Mouse (Mus musculus): ENCODE results near the gene Evpl. TPM values are rescaled to one million over a fixed set of nuclear protein-coding genes. Genes with fewer than 3 reads are reported as not detected.
A peak's percentile ranks its signal among the peaks of the same experiment; 100 is the strongest.

The Evpl gene
- polyA plus RNA-seq, 1 experiment from 2014 or later = 0.08 TPM

- peak overlapping the region; percentile 89 for H3K4me3 ChIP-seq (replicated peaks)
- no peaks in the 10 kb centered on the region for H3K9me3 ChIP-seq (replicated peaks)
- peaks cover 32% of the 10 kb centered on the region for H3K36me3 ChIP-seq (replicated peaks)
- ATAC-seq (ENCODE audit: insufficient read depth) = peak; percentile 51
- H3K27ac ChIP-seq (replicated peaks) = peak overlapping the region; percentile 73
- 0% methylated on average over 39 of the region's 39 CpGs for WGBS (ENCODE audit: insufficient replicate concordance)
- peaks cover 29% of the 10 kb centered on the region for H3K4me1 ChIP-seq (replicated peaks)
- no peaks in the 10 kb centered on the region for H3K27me3 ChIP-seq
- H3K9ac ChIP-seq = peak overlapping the region; percentile 84
- peak overlapping the region; percentile 92 for H3K4me2 ChIP-seq
Observed at GRCm38 (mm10) chr11:116273469-116274044, 35.7 kb upstream of the Evpl start.

GRCm38 (mm10) chr11:116272589-116273468, 35.0 kb upstream of the Evpl start:
- Histone ChIP-seq H3K27ac (replicated peaks) (peak overlapping the region; percentile 73), H3K9me3 (replicated peaks) (no peaks in the 10 kb centered on the region), H3K4me3 (replicated peaks) (peak overlapping the region; percentile 89), H3K4me2 (peak overlapping the region; percentile 92), H3K27me3 (no peaks in the 10 kb centered on the region), H3K36me3 (replicated peaks) (peaks cover 39% of the 10 kb centered on the region), H3K4me1 (replicated peaks) (peaks cover 29% of the 10 kb centered on the region), H3K9ac (peak overlapping the region; percentile 84)
- ATAC-seq (ENCODE audit: insufficient read depth) = no peak
- WGBS (ENCODE audit: insufficient replicate concordance) = 13% methylated on average over 12 of the region's 12 CpGs

- no peak overlapping the region for H3K27ac ChIP-seq (replicated peaks)
- ATAC-seq (ENCODE audit: insufficient read depth) = no peak
- WGBS (ENCODE audit: insufficient replicate concordance) = 80% methylated on average over 8 of the region's 8 CpGs
- H3K4me2 ChIP-seq = no peak overlapping the region
- peaks cover 71% of the 10 kb centered on the region for H3K36me3 ChIP-seq (replicated peaks)
- H3K4me3 ChIP-seq (replicated peaks) = no peak overlapping the region
- peaks cover 38% of the 10 kb centered on the region for H3K4me1 ChIP-seq (replicated peaks)
- no peaks in the 10 kb centered on the region for H3K27me3 ChIP-seq
- no peaks in the 10 kb centered on the region for H3K9me3 ChIP-seq (replicated peaks)
- no peak overlapping the region for H3K9ac ChIP-seq
Observed at GRCm38 (mm10) chr11:116269560-116269959, 31.7 kb upstream of the Evpl start.

GRCm38 (mm10) chr11:116268313-116268712, 30.4 kb upstream of the Evpl start:
- WGBS (ENCODE audit: insufficient replicate concordance) = 85% methylated on average over 6 of the region's 6 CpGs
- Histone ChIP-seq H3K27me3 (no peaks in the 10 kb centered on the region), H3K27ac (replicated peaks) (no peak overlapping the region), H3K36me3 (replicated peaks) (peaks cover 83% of the 10 kb centered on the region), H3K4me1 (replicated peaks) (peaks cover 33% of the 10 kb centered on the region), H3K9ac (no peak overlapping the region), H3K4me2 (no peak overlapping the region), H3K4me3 (replicated peaks) (no peak overlapping the region), H3K9me3 (replicated peaks) (no peaks in the 10 kb centered on the region)
- ATAC-seq (ENCODE audit: insufficient read depth) = no peak

GRCm38 (mm10) chr11:116267637-116268036, 29.8 kb upstream of the Evpl start:
- peaks cover 90% of the 10 kb centered on the region for H3K36me3 ChIP-seq (replicated peaks)

GRCm38 (mm10) chr11:116265850-116266249, 28.0 kb upstream of the Evpl start:
- H3K4me1 ChIP-seq (replicated peaks) = peaks cover 15% of the 10 kb centered on the region

More at GRCm38 (mm10) chr11:116267637-116268036, 29.8 kb upstream of the Evpl start:
- H3K4me1 ChIP-seq (replicated peaks) = peaks cover 28% of the 10 kb centered on the region
- 80% methylated on average over 8 of the region's 8 CpGs for WGBS (ENCODE audit: insufficient replicate concordance)
- H3K4me2 ChIP-seq = no peak overlapping the region
- no peak overlapping the region for H3K4me3 ChIP-seq (replicated peaks)
- ATAC-seq (ENCODE audit: insufficient read depth) = no peak
- no peaks in the 10 kb centered on the region for H3K27me3 ChIP-seq
- H3K9ac ChIP-seq = no peak overlapping the region
- no peaks in the 10 kb centered on the region for H3K9me3 ChIP-seq (replicated peaks)
- no peak overlapping the region for H3K27ac ChIP-seq (replicated peaks)

GRCm38 (mm10) chr11:116265352-116265751, 27.5 kb upstream of the Evpl start:
- Histone ChIP-seq H3K36me3 (replicated peaks) (peaks cover 98% of the 10 kb centered on the region), H3K9ac (no peak overlapping the region), H3K27me3 (no peaks in the 10 kb centered on the region), H3K27ac (replicated peaks) (peak overlapping the region; percentile 29; the same call in 1 of the 2 replicates), H3K4me3 (replicated peaks) (no peak overlapping the region), H3K4me1 (replicated peaks) (peaks cover 13% of the 10 kb centered on the region), H3K4me2 (peak overlapping the region; percentile 10; the same call in 1 of the 2 replicates), H3K9me3 (replicated peaks) (no peaks in the 10 kb centered on the region)
- 71% methylated on average over 11 of the region's 11 CpGs for WGBS (ENCODE audit: insufficient replicate concordance)
- peak; percentile 76 for ATAC-seq (ENCODE audit: insufficient read depth)

More at GRCm38 (mm10) chr11:116265850-116266249, 28.0 kb upstream of the Evpl start:
- WGBS (ENCODE audit: insufficient replicate concordance) = 64% methylated on average over 4 of the region's 4 CpGs
- no peaks in the 10 kb centered on the region for H3K27me3 ChIP-seq
- H3K9me3 ChIP-seq (replicated peaks) = no peaks in the 10 kb centered on the region
- H3K4me2 ChIP-seq = no peak overlapping the region
- H3K4me3 ChIP-seq (replicated peaks) = no peak overlapping the region
- ATAC-seq (ENCODE audit: insufficient read depth) = no peak
- peaks cover 98% of the 10 kb centered on the region for H3K36me3 ChIP-seq (replicated peaks)
- no peak overlapping the region for H3K9ac ChIP-seq
- H3K27ac ChIP-seq (replicated peaks) = peak overlapping the region; percentile 29; the same call in 1 of the 2 replicates

GRCm38 (mm10) chr11:116260259-116260658, 22.4 kb upstream of the Evpl start:
- H3K4me2 ChIP-seq = no peak overlapping the region
- no peaks in the 10 kb centered on the region for H3K9me3 ChIP-seq (replicated peaks)
- no peak overlapping the region for H3K9ac ChIP-seq
- H3K4me1 ChIP-seq (replicated peaks) = peaks cover 19% of the 10 kb centered on the region
- peaks cover 95% of the 10 kb centered on the region for H3K36me3 ChIP-seq (replicated peaks)
- H3K27me3 ChIP-seq = no peaks in the 10 kb centered on the region
- ATAC-seq (ENCODE audit: insufficient read depth) = no peak
- H3K27ac ChIP-seq (replicated peaks) = 0 out of 2 replicates have a peak overlapping the region, but pooled peaks have one; percentile 3
- WGBS (ENCODE audit: insufficient replicate concordance) = 73% methylated on average over 7 of the region's 7 CpGs
- no peak overlapping the region for H3K4me3 ChIP-seq (replicated peaks)

GRCm38 (mm10) chr11:116259461-116259860, 21.6 kb upstream of the Evpl start:
- Histone ChIP-seq H3K27me3 (no peaks in the 10 kb centered on the region), H3K4me1 (replicated peaks) (peaks cover 18% of the 10 kb centered on the region), H3K4me3 (replicated peaks) (no peak overlapping the region), H3K9ac (no peak overlapping the region), H3K4me2 (no peak overlapping the region), H3K27ac (replicated peaks) (peak overlapping the region; percentile 3; the same call in 1 of the 2 replicates), H3K9me3 (replicated peaks) (no peaks in the 10 kb centered on the region), H3K36me3 (replicated peaks) (peaks cover 97% of the 10 kb centered on the region)
- no peak for ATAC-seq (ENCODE audit: insufficient read depth)
- WGBS (ENCODE audit: insufficient replicate concordance) = 41% methylated on average over 8 of the region's 8 CpGs

GRCm38 (mm10) chr11:116255982-116256675, 18.3 kb upstream of the Evpl start:
- Histone ChIP-seq H3K9me3 (replicated peaks) (no peaks in the 10 kb centered on the region), H3K27ac (replicated peaks) (no peak overlapping the region), H3K4me3 (replicated peaks) (no peak overlapping the region), H3K9ac (no peak overlapping the region), H3K4me2 (no peak overlapping the region), H3K36me3 (replicated peaks) (peaks cover 96% of the 10 kb centered on the region), H3K27me3 (no peaks in the 10 kb centered on the region), H3K4me1 (replicated peaks) (peaks cover 18% of the 10 kb centered on the region)
- no peak for ATAC-seq (ENCODE audit: insufficient read depth)
- WGBS (ENCODE audit: insufficient replicate concordance) = 58% methylated on average over 9 of the region's 9 CpGs
